Mouse (Mus musculus): Measurements from ENCODE around the gene Lig4. TPM values are rescaled to one million over a fixed set of nuclear protein-coding genes. Genes with fewer than 3 reads are reported as not detected.

The Lig4 gene
- total RNA-seq (2023): 10 to 100 TPM in 1 of 2 experiments, 1 to 10 TPM in 1; 9.8 to 12.5 TPM

GRCm38 (mm10) chr8:9977573-9978314, at the start of gene Lig4, which contains the start of gene Abhd13:
Gene Lig4 (minus strand): TSS chr8:9977686.
Gene Abhd13 (plus strand): TSS chr8:9977707.

GRCm38 (mm10) chr8:10006156-10006985, 28.9 kb upstream of the Lig4 start, which contains the start of gene Tnfsf13b:
Gene Tnfsf13b (plus strand): TSS chr8:10006467.

Other genes starting within 250 kb of the Lig4 start
- not detected for gene Fam155a, start 206.5 kb downstream of the Lig4 start, total RNA-seq (2023)
- not detected for gene Gm10217, start 113.4 kb downstream of the Lig4 start, total RNA-seq (2023)
- 10 to 100 TPM; 18.5 to 20.1 TPM for gene Abhd13, start within 50 bp of the Lig4 start, total RNA-seq (2023)
- gene Tnfsf13b, start 28.8 kb upstream of the Lig4 start, total RNA-seq (2023): 1 to 10 TPM; 1.0 to 1.5 TPM
- not detected for gene Myo16, start 176.2 kb upstream of the Lig4 start, total RNA-seq (2023)

All from B cell, adult 67 days (primary cell).